Mouse (Mus musculus) limb, embryonic 11.5 days (tissue): ENCODE measurements around the gene Rftn1. TPM values are rescaled to one million over a fixed set of nuclear protein-coding genes. Genes with fewer than 3 reads are reported as not detected.

Experiments
- ATAC-seq: fragments of 200-750 bp; cut with Nextera tagmentation; 2 replicates; pipeline ENCODE4 v1.8.0; 2017; ENCODE audit warnings: low read depth; ENCODE audit not compliant: insufficient number of reproducible peaks, low FRiP score, low TSS enrichment
- DNase-seq: peaks from one replicate; pipeline ENCODE4 v3.0.0-alpha.2; 2015; ENCODE audit warnings: low spot score
- H3K27ac ChIP-seq: fragments of 300-500 bp; sonication (generic); replicated peaks from 2 replicates; pipeline ENCODE4 v1.5.1; 2014; ENCODE audit warnings: low read depth, mild to moderate bottlenecking, low read length
- H3K27me3 ChIP-seq: fragments of 300-500 bp; sonication (generic); 2 replicates; pipeline ENCODE4 v1.6.1; 2014; ENCODE audit warnings: mild to moderate bottlenecking, low read length, mixed read lengths; ENCODE audit not compliant: control insufficient read depth, insufficient read depth
- H3K36me3 ChIP-seq: fragments of 300-500 bp; sonication (generic); 2 replicates; pipeline ENCODE4 v1.6.1; 2014; ENCODE audit warnings: mild to moderate bottlenecking, low read length, moderate library complexity, mixed read lengths; ENCODE audit not compliant: control insufficient read depth, insufficient read depth
- H3K4me1 ChIP-seq: fragments of 300-500 bp; sonication (generic); 2 replicates; pipeline ENCODE4 v1.6.1; 2014; ENCODE audit warnings: low read length, mixed read lengths; ENCODE audit not compliant: control insufficient read depth, insufficient read depth
- H3K4me2 ChIP-seq: fragments of 300-500 bp; sonication (generic); 2 replicates; pipeline ENCODE4 v1.6.1; 2014; ENCODE audit warnings: low read depth, mild to moderate bottlenecking, moderate library complexity; ENCODE audit not compliant: severe bottlenecking
- H3K4me3 ChIP-seq: fragments of 300-500 bp; sonication (generic); 2 replicates; pipeline ENCODE4 v1.5.1; 2014; ENCODE audit warnings: low read depth, low read length
- H3K9ac ChIP-seq: fragments of 300-500 bp; sonication (generic); 2 replicates; pipeline ENCODE4 v1.6.1; 2014; ENCODE audit warnings: mild to moderate bottlenecking, low read length
- H3K9me3 ChIP-seq: fragments of 300-500 bp; sonication (generic); 2 replicates; pipeline ENCODE4 v1.6.1; 2016; ENCODE audit warnings: low read length; ENCODE audit not compliant: control insufficient read depth
- WGBS: fragments of 180-500 bp; shearing (Covaris S2); extraction: QIAGEN DNeasy Blood & Tissue Kit; methylation state at CpG from one replicate; pipeline ENCODE4 v1.1.7; 2014; 5-methylcytosine and 5-hydroxymethylcytosine counted together
- polyA plus RNA-seq: library from polyadenylated mRNA; unstranded; fragments of >200 nt; fragmentation: Nextera tagmentation; extraction: Ambion mirVana; gene quantifications from 2 replicates; pipeline ENCODE4 v1.2.1, GENCODE M21; 2014

Rftn1 gene
- polyA plus RNA-seq, 1 experiment from 2014 or later, result 5.1 TPM

DNA sequence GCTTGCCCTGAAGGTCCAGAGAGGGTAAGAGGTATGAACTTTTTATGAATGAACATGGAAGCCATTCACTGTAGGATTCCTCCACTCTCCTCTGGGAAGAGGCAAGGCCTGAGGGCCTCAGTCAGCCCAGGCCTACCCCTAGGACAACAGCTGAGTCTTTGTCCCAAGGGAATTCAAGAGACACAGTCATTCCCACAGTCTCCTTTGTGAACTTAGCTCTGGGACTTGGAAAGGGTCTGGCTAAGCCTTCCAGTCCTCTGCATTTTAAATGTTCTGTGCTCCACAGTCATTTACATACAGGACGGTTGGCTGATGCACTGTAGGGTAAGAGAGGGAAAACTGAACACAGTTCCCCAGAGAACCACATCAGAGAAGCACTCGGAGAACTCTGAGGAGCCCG is 107.5 kb downstream of the Rftn1 start:
- 85% methylated on average over 3 of the region's 3 CpGs for WGBS
- H3K4me2 ChIP-seq, result no peak overlapping the region
- no peaks in the 10 kb centered on the region for H3K27me3 ChIP-seq
- H3K4me1 ChIP-seq, result no peaks in the 10 kb centered on the region
- DNase-seq, result no peak
- no peaks in the 10 kb centered on the region for H3K36me3 ChIP-seq
- no peak overlapping the region for H3K9ac ChIP-seq
- ATAC-seq, result no peak
- no peak overlapping the region for H3K27ac ChIP-seq
- H3K4me3 ChIP-seq, result no peak overlapping the region
- no peaks in the 10 kb centered on the region for H3K9me3 ChIP-seq

- Histone ChIP-seq H3K4me2 (no peak overlapping the region), H3K4me3 (no peak overlapping the region), H3K36me3 (no peaks in the 10 kb centered on the region), H3K9ac (no peak overlapping the region), H3K4me1 (no peaks in the 10 kb centered on the region), H3K9me3 (no peaks in the 10 kb centered on the region), H3K27me3 (no peaks in the 10 kb centered on the region), H3K27ac (no peak overlapping the region)
- DNase-seq (no peak), ATAC-seq (no peak)
- 75% methylated on average over 9 of the region's 9 CpGs for WGBS
These were observed 108.8 kb downstream of the Rftn1 start for GRCm38 (mm10) chr17:50081647-50082046.

DNA sequence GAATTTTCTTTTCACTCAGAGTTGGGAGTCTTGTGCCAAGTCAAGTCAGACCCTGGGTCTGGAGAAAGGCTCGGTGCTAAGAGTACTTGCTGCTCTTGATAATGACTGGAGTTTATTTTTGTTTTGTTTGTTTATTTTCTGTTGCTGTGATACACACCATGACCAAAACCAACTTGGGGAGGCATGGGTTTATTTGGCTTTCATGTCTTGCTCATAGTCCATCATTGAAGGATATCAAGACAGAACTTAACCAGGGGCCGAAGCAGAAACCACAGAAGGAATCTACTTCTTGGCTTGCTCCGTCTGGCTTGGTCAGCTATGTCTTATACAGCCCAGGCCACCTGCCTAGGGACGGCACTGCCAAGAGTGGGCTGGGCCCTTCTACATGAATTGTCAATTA is 109.5 kb downstream of the Rftn1 start:
- WGBS, result 94% methylated on average over 4 of the region's 4 CpGs
- no peaks in the 10 kb centered on the region for H3K27me3 ChIP-seq
- no peak overlapping the region for H3K9ac ChIP-seq

GRCm38 (mm10) chr17:50078749-50079148 is 111.7 kb downstream of the Rftn1 start:
- DNase-seq, result no peak
- no peaks in the 10 kb centered on the region for H3K9me3 ChIP-seq
- 100% methylated on average over 6 of the region's 6 CpGs for WGBS
- H3K4me3 ChIP-seq, result no peak overlapping the region
- no peaks in the 10 kb centered on the region for H3K4me1 ChIP-seq
- H3K4me2 ChIP-seq, result no peak overlapping the region
- no peak overlapping the region for H3K9ac ChIP-seq
- H3K36me3 ChIP-seq, result no peaks in the 10 kb centered on the region
- H3K27me3 ChIP-seq, result no peaks in the 10 kb centered on the region
- no peak overlapping the region for H3K27ac ChIP-seq
- ATAC-seq, result no peak

More for the DNA sequence above, 109.5 kb downstream of the Rftn1 start:
- H3K4me1 ChIP-seq, result no peaks in the 10 kb centered on the region
- H3K27ac ChIP-seq, result no peak overlapping the region
- H3K36me3 ChIP-seq, result no peaks in the 10 kb centered on the region
- no peak overlapping the region for H3K4me2 ChIP-seq
- no peak for ATAC-seq
- DNase-seq, result no peak
- no peaks in the 10 kb centered on the region for H3K9me3 ChIP-seq
- no peak overlapping the region for H3K4me3 ChIP-seq

DNA sequence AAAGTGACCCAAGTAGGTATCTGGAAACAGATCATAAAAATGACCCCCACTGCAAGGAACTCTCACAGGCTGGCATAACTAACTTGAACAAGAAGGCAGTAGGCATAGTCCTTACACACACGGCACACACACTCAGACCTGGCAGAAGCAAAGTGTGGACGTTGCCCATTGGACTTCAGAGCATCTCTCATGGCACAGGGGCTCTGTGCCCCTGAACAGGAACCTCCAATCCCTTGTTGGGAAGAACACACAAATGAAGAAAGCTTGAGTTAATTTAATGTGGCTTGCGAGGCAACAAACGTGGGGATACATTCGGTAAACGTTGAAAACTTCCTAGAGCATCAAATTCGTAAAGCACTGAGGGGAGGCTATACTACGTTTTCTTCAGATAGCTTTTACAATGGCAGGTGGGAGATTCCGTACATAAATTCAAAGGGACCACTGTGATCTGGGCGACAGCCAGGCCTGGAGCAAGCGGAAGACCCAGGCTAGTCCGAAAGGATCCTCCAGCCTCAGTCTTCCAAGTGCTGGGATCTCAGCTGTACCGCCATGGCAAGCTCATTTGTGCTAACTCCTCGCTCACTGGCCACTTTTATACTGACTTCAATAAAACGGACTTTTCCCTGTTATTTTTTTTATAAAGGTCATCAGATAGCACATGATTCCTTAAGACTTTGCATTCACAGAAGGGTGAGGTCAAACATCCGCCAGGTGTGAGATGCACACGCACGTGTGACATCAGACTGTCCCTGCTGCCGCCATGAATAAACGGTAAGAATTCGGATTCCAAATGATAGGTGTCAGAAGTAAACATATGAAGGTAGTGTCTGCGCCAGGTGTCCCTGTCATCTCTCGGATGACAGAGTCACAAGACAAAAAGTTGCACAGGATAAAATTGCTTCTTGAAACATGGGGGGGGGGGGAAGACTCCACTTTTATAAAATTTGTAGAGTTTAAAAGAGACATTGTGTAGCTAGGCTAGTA is 117.2 kb downstream of the Rftn1 start:
- DNase-seq (no peak), ATAC-seq (no peak)
- Histone ChIP-seq H3K4me1 (peaks cover 3% of the 10 kb centered on the region; the same call in 1 of the 2 replicates), H3K9me3 (no peaks in the 10 kb centered on the region), H3K4me2 (no peak overlapping the region), H3K9ac (no peak overlapping the region), H3K4me3 (no peak overlapping the region), H3K27me3 (no peaks in the 10 kb centered on the region), H3K27ac (no peak overlapping the region), H3K36me3 (no peaks in the 10 kb centered on the region)
- 92% methylated on average over 23 of the region's 23 CpGs for WGBS

GRCm38 (mm10) chr17:50071602-50071988 is 118.9 kb downstream of the Rftn1 start:
- H3K27ac ChIP-seq, result no peak overlapping the region
- 70% methylated on average over 6 of the region's 6 CpGs for WGBS
- no peak for DNase-seq
- no peak overlapping the region for H3K4me3 ChIP-seq
- no peaks in the 10 kb centered on the region for H3K9me3 ChIP-seq
- no peak overlapping the region for H3K4me2 ChIP-seq
- peaks cover 3% of the 10 kb centered on the region; the same call in 1 of the 2 replicates for H3K4me1 ChIP-seq
- H3K27me3 ChIP-seq, result no peaks in the 10 kb centered on the region
- no peak for ATAC-seq
- no peak overlapping the region for H3K9ac ChIP-seq
- H3K36me3 ChIP-seq, result no peaks in the 10 kb centered on the region

DNA sequence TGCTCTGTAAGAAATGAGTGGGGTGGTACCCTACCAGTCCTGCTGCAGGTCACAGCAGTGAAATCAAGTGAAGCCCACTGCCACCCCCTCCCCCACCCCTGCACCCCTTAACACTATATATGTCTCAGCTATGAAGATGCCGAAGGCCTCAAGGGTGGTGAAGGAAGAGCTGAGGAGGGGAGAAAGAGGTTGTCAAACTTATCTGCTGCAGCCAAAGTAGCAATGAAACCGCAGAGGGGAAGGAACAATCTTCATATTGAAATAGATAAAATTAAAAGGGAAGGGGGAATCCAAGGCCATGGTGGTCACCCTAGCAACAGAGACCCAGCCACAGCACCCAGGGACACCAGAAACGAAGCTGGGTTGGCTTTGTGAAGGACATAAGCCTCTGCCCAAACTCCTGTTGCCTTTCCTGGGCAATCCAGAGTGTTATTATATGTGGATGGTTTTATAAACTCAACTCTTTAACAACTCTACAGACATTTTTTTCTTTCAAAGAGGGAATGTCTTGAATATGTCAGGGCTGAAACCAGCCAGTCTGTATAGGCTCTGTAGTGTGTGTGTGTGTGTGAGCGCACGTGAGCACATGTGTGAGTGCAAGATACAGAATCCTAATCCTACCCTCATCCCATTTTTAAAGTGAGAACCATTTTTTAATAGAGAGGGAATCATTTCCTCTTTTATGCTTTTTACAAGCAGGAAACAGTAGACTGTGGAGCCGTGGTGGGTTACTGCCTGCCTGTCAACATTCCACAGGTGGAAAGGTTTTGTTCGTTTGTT is 119.5 kb downstream of the Rftn1 start:
- Histone ChIP-seq H3K4me1 (peaks cover 3% of the 10 kb centered on the region; the same call in 1 of the 2 replicates), H3K27me3 (no peaks in the 10 kb centered on the region), H3K36me3 (no peaks in the 10 kb centered on the region), H3K9me3 (no peaks in the 10 kb centered on the region), H3K9ac (no peak overlapping the region), H3K27ac (no peak overlapping the region), H3K4me3 (no peak overlapping the region), H3K4me2 (no peak overlapping the region)
- 77% methylated on average over 7 of the region's 7 CpGs for WGBS
- DNase-seq (no peak), ATAC-seq (no peak)

DNA sequence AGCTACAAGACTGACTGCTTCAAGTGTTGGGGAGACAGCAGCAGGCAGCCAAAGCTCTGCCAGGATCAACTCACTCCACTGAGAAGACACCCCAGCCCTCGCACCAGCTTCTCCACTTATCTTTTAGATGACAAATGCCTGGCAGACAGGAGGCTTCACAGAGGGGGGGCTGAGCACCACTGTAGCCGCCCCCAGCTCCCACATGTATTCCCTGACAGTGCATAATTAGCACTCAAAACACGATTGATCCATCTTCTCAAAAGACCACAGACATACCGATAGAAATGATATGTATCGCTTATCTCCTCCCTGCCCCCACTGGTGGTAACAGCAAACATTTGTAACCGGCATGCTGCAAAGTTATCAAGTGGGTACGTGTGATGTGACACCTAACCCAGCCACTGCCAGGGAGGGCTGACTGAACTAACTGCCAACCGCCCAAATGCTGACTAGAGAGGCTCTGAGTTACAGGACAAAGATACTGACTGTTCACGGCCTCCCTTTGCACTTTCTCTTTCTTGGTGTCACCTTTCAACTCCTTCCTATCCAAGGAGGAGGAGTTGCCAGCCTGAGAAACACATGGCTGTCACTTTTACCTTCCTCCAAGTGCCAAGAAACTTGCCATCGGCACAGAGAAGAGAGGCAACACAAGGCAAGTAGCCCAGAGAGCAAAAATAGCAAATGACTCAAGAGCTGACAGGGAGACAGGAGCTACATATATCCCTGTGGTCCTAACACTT is 120.4 kb downstream of the Rftn1 start:
- Histone ChIP-seq H3K9me3 (no peaks in the 10 kb centered on the region), H3K4me2 (no peak overlapping the region), H3K27me3 (no peaks in the 10 kb centered on the region), H3K4me3 (no peak overlapping the region), H3K9ac (no peak overlapping the region), H3K36me3 (no peaks in the 10 kb centered on the region), H3K4me1 (peaks cover 3% of the 10 kb centered on the region; the same call in 1 of the 2 replicates), H3K27ac (no peak overlapping the region)
- DNase-seq (no peak), ATAC-seq (no peak)
- WGBS, result 19% methylated on average over 10 of the region's 10 CpGs
